Mouse (Mus musculus) embryonic facial prominence, embryonic 15.5 days (tissue): ENCODE results near the gene Unc5b. TPM values are rescaled to one million over a fixed set of nuclear protein-coding genes. Genes with fewer than 3 reads are reported as not detected.

Experiments used
- ATAC-seq: fragments of 200-750 bp; cut with Nextera tagmentation; 2 replicates; pipeline ENCODE4 v1.8.0; 2017; ENCODE audit warnings: low read depth, moderate TSS enrichment; ENCODE audit not compliant: insufficient number of reproducible peaks, low FRiP score, low TSS enrichment
- H3K27ac ChIP-seq: fragments of 300-500 bp; sonication (generic); replicated peaks from 2 replicates; pipeline ENCODE4 v1.5.1; 2015; ENCODE audit warnings: mild to moderate bottlenecking, inconsistent platforms
- H3K27me3 ChIP-seq: fragments of 300-500 bp; sonication (generic); 2 replicates; pipeline ENCODE4 v1.6.1; 2015; ENCODE audit warnings: inconsistent platforms
- H3K36me3 ChIP-seq: fragments of 300-500 bp; sonication (generic); 2 replicates; pipeline ENCODE4 v1.6.1; 2015; ENCODE audit warnings: mild to moderate bottlenecking, inconsistent platforms
- H3K4me1 ChIP-seq: fragments of 300-500 bp; sonication (generic); 2 replicates; pipeline ENCODE4 v1.6.1; 2015; ENCODE audit warnings: inconsistent platforms
- H3K4me2 ChIP-seq: fragments of 300-500 bp; sonication (generic); replicated peaks from 2 replicates; pipeline ENCODE4 v1.6.1; 2015; ENCODE audit warnings: mild to moderate bottlenecking, inconsistent platforms
- H3K4me3 ChIP-seq: fragments of 300-500 bp; sonication (generic); replicated peaks from 2 replicates; pipeline ENCODE4 v1.5.1; 2015; ENCODE audit warnings: mild to moderate bottlenecking, inconsistent platforms
- H3K9ac ChIP-seq: fragments of 300-500 bp; sonication (generic); 2 replicates; pipeline ENCODE4 v1.6.1; 2015; ENCODE audit warnings: inconsistent platforms
- H3K9me3 ChIP-seq: fragments of 300-500 bp; sonication (generic); replicated peaks from 2 replicates; pipeline ENCODE4 v1.6.1; 2016; ENCODE audit warnings: inconsistent platforms
- WGBS: fragments of 180-500 bp; shearing (Covaris S2); methylation state at CpG from one replicate; pipeline ENCODE4 v1.1.7; 2015; 5-methylcytosine and 5-hydroxymethylcytosine counted together
- polyA plus RNA-seq: library from polyadenylated mRNA; unstranded; fragments of >200 nt; fragmentation: Nextera tagmentation; extraction: Ambion mirVana; gene quantifications from 2 replicates; pipeline ENCODE4 v1.2.1, GENCODE M21; 2015

Gene Unc5b
- polyA plus RNA-seq, 1 experiment from 2014 or later: 7.5 TPM

- H3K9ac ChIP-seq: no peak overlapping the region
- no peaks in the 10 kb centered on the region for H3K36me3 ChIP-seq
- ATAC-seq: no peak
- 89% methylated on average over 11 of the region's 11 CpGs for WGBS
- peaks cover 38% of the 10 kb centered on the region for H3K4me1 ChIP-seq
- H3K27ac ChIP-seq: no peak overlapping the region
- no peak overlapping the region for H3K4me3 ChIP-seq
- no peaks in the 10 kb centered on the region for H3K9me3 ChIP-seq
- H3K27me3 ChIP-seq: 0 out of 2 replicates have a peak, but pooled peaks cover 1% of the 10 kb centered on the region
- H3K4me2 ChIP-seq: no peak overlapping the region
These were observed 10.8 kb downstream of the Unc5b start for GRCm38 (mm10) chr10:60820552-60820951.

DNA sequence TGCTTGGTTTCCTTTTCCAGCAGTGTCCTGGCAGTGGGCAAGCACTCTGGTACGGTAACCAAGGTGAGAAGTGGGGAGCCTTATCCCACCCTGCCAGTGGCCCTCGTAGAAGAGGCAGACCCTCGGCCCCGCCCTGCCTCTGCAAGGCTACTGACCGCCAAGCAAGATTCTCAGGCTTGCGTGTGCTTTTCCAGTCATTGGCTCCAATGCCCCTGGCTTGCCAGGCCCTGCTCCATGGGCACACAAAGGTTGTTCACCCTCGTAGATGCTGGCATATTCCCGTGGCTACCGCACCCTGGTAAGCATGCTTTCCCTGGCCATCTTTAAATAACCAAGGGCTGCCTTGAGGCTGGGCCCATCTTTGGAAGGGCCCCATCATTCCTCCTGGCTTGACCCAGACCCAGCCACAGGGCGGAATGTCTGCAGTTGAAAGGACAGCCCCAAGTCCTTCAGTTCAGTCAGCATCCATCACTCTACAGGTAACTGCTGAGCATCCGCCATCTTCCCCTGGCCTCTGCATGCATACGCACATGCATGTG, 11.7 kb downstream of the Unc5b start:
- 89% methylated on average over 12 of the region's 12 CpGs for WGBS
- H3K27me3 ChIP-seq: no peaks in the 10 kb centered on the region
- H3K4me3 ChIP-seq: no peak overlapping the region
- H3K9ac ChIP-seq: no peak overlapping the region
- ATAC-seq: no peak
- no peaks in the 10 kb centered on the region for H3K36me3 ChIP-seq
- H3K4me2 ChIP-seq: no peak overlapping the region
- H3K27ac ChIP-seq: no peak overlapping the region
- peaks cover 43% of the 10 kb centered on the region for H3K4me1 ChIP-seq
- H3K9me3 ChIP-seq: no peaks in the 10 kb centered on the region

- H3K9ac ChIP-seq: no peak overlapping the region
- WGBS: 63% methylated on average over 5 of the region's 5 CpGs
- no peaks in the 10 kb centered on the region for H3K27me3 ChIP-seq
- no peak overlapping the region for H3K4me3 ChIP-seq
- H3K27ac ChIP-seq: no peak overlapping the region
- no peak overlapping the region for H3K4me2 ChIP-seq
- no peaks in the 10 kb centered on the region for H3K36me3 ChIP-seq
- peaks cover 48% of the 10 kb centered on the region for H3K4me1 ChIP-seq
- H3K9me3 ChIP-seq: no peaks in the 10 kb centered on the region
- ATAC-seq: no peak
These were observed 12.2 kb downstream of the Unc5b start for GRCm38 (mm10) chr10:60819179-60819578.

DNA sequence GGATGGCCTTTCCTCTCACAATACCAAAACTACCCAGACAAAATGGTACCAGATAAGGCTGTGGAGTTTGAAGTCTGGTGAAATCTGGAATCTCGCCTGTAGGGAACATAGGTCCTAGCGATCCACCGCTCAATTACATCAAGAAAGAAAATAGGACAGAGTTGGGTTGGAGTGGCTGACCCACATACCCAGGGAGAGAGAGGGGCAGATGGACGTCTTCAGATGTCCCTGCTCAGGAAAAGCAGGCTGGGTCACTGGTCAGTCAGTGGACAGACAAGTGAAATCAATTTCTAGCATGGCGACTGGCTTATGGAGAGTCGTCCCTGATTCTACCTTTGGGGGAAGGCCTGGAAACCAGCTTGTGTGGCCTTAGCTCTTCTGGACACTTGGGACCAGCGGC, 12.7 kb downstream of the Unc5b start:
- Histone ChIP-seq H3K9me3 (no peaks in the 10 kb centered on the region), H3K9ac (no peak overlapping the region), H3K36me3 (no peaks in the 10 kb centered on the region), H3K27ac (no peak overlapping the region), H3K4me3 (no peak overlapping the region), H3K4me2 (no peak overlapping the region), H3K27me3 (no peaks in the 10 kb centered on the region), H3K4me1 (peaks cover 53% of the 10 kb centered on the region)
- no peak for ATAC-seq
- WGBS: 92% methylated on average over 7 of the region's 7 CpGs

DNA sequence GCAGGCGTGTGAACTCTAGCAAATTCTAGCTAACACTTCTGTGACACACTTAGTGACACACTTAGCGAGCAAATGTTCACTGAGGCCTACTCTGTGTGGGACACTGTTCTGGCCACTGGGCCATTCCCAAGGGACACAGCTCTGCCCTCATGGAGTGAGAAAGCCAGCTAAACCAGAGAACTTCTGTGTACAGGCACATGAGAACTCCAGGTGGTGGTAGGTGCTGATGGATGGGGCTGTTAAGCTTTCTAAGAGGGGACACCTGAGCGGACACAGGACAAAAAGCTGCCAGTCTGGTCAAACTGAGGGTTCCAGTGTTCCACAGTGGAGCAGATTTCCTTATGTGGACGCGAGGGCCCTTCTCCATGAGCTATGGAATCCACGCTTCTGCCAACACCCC, 13.5 kb downstream of the Unc5b start:
- Histone ChIP-seq H3K4me2 (no peak overlapping the region), H3K36me3 (no peaks in the 10 kb centered on the region), H3K9ac (no peak overlapping the region), H3K4me1 (peaks cover 62% of the 10 kb centered on the region), H3K27me3 (no peaks in the 10 kb centered on the region), H3K9me3 (no peaks in the 10 kb centered on the region), H3K27ac (no peak overlapping the region), H3K4me3 (no peak overlapping the region)
- no peak for ATAC-seq
- 89% methylated on average over 6 of the region's 6 CpGs for WGBS

DNA sequence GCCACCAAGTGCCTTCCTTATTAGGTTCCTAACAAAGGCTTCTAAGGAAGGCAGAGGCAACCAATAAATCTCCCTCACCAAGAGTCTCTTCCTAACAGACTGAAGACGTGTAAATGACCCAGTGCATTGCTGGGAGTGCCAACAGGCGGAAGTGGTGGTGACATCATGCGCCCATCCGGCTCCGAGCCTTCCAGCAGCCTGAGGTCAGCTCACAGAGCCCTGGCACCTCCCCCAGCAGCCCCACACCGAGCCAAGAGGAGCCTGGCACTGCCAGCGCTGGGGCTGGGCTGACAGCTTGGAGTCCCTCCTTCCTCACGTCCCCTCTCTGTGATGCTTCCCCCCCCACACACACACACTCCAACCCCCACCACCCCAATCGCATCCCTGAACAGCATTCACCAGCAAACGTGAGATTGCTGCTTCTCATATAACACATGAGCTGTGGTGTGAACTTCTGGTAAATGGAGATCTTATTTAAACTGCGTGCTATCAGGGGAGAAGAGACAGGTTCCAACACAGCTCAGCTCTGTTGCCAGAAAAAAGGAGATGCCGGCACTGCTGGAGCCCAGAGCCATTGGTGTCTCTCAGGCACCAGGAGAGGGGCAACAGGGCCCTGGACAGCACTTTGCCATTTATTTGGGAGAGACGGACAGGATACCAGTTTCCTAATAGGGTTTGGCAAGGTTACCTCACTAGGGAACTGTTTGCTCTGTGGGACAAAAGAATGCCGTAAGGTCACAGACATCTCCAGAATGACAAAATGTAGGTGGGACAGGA, 14.3 kb downstream of the Unc5b start:
- Histone ChIP-seq H3K27me3 (no peaks in the 10 kb centered on the region), H3K36me3 (no peaks in the 10 kb centered on the region), H3K27ac (peak overlapping the region; percentile 44; the same call in 1 of the 2 replicates), H3K4me1 (peaks cover 67% of the 10 kb centered on the region), H3K9me3 (no peaks in the 10 kb centered on the region), H3K4me3 (no peak overlapping the region), H3K4me2 (0 out of 2 replicates have a peak overlapping the region, but pooled peaks have one; percentile 6), H3K9ac (no peak overlapping the region)
- no peak for ATAC-seq
- 29% methylated on average over 14 of the region's 14 CpGs for WGBS

- H3K4me1 ChIP-seq: peaks cover 74% of the 10 kb centered on the region
- 8% methylated on average over 1 of the region's 1 CpGs for WGBS
- H3K4me3 ChIP-seq: no peak overlapping the region
- no peak overlapping the region for H3K9ac ChIP-seq
- ATAC-seq: no peak
- no peaks in the 10 kb centered on the region for H3K9me3 ChIP-seq
- no peaks in the 10 kb centered on the region; the same call in 1 of the 2 replicates for H3K27me3 ChIP-seq
- no peaks in the 10 kb centered on the region for H3K36me3 ChIP-seq
- peak overlapping the region; percentile 74; the same call in 1 of the 2 replicates for H3K27ac ChIP-seq
- H3K4me2 ChIP-seq: no peak overlapping the region
These were observed 15.5 kb downstream of the Unc5b start for GRCm38 (mm10) chr10:60815855-60816254.

GRCm38 (mm10) chr10:60815059-60815458, 16.3 kb downstream of the Unc5b start:
- H3K27me3 ChIP-seq: no peaks in the 10 kb centered on the region; the same call in 1 of the 2 replicates
- peak overlapping the region; percentile 74 for H3K27ac ChIP-seq
- no peak for ATAC-seq
- H3K36me3 ChIP-seq: no peaks in the 10 kb centered on the region
- WGBS: 21% methylated on average over 5 of the region's 6 CpGs
- no peak overlapping the region for H3K4me3 ChIP-seq
- H3K4me1 ChIP-seq: peaks cover 68% of the 10 kb centered on the region
- no peak overlapping the region for H3K4me2 ChIP-seq
- no peak overlapping the region for H3K9ac ChIP-seq
- no peaks in the 10 kb centered on the region for H3K9me3 ChIP-seq

DNA sequence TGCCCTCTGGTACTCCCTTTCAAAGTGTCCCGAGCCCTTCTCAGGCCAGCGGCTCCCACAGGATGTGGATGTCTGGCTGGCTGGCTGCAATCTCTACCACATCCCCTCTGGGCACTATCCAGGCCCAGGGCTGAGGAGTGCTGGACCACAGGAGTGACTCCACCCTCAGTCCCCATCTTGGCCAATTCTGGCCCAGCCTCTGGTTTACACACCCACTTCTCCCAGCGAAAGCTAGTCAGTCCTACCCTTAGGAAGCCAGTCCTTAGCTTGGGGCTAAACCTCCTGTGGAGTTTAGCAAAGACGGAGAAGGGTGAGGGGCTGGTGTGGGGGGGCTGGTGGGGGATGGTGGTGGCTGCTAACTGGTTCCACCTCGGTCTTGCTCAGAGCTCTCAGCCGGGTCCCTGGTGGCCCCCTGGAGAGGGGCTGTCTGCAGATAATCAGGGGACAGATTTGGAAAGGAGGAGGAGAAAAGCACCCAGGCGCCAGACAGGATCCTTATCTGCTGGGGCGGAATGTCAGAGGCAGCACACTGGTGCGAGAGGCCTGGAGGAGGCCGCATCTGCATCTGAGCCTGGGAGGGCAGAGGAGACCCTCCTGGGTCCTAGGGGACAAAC, 16.8 kb downstream of the Unc5b start:
- peak; percentile 66 for ATAC-seq
- H3K9ac ChIP-seq: no peak overlapping the region

GRCm38 (mm10) chr10:60813606-60814005, 17.8 kb downstream of the Unc5b start:
- Histone ChIP-seq H3K9ac (no peak overlapping the region), H3K27ac (peak overlapping the region; percentile 63; the same call in 1 of the 2 replicates), H3K4me3 (no peak overlapping the region), H3K27me3 (peaks cover 3% of the 10 kb centered on the region; the same call in 1 of the 2 replicates), H3K9me3 (no peaks in the 10 kb centered on the region), H3K4me2 (no peak overlapping the region), H3K4me1 (peaks cover 68% of the 10 kb centered on the region), H3K36me3 (no peaks in the 10 kb centered on the region)
- WGBS: 13% methylated on average over 8 of the region's 8 CpGs
- no peak for ATAC-seq

More for the DNA sequence above, 16.8 kb downstream of the Unc5b start:
- H3K27ac ChIP-seq: peak overlapping the region; percentile 63
- peaks cover 65% of the 10 kb centered on the region for H3K4me1 ChIP-seq
- H3K9me3 ChIP-seq: no peaks in the 10 kb centered on the region
- H3K4me2 ChIP-seq: 0 out of 2 replicates have a peak overlapping the region, but pooled peaks have one; percentile 1
- H3K36me3 ChIP-seq: no peaks in the 10 kb centered on the region
- H3K4me3 ChIP-seq: no peak overlapping the region
- 13% methylated on average over 10 of the region's 10 CpGs for WGBS
- H3K27me3 ChIP-seq: no peaks in the 10 kb centered on the region; the same call in 1 of the 2 replicates

DNA sequence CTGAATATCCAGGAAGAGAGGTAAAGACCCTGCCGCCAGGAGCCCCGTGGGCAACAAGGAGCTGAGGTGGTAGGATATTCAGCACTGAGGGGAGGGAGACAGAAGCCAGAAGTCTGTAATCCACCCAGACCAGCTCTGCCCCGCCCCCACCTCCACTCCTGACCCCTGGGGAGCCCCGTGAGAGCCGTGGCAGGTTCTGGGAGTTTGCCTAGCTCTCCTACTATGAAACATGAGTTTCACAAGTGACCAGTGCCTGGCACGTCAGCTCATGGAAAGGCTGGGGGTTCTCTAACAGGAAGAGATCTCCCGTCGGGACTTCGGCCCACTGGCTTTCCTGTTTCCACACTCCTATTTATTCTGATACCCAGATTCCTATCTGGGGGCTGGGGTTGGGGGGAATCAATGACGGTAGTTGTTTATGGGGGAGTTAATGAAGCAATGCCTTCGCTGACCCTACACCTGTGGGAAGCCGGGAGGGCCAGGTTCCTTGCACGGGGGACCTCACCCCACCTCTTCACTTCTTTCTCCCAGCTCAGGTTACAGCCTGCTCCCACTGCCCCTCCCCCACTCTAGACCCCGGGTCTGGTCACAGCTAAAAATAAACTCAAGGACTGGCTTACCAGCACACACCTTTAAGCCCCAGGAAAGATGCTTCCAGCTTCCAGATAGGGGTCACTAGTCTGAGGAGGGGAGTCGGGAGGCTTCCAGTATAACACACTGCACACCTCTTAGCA, 19.4 kb downstream of the Unc5b start:
- Histone ChIP-seq H3K4me2 (peak overlapping the region; percentile 10; the same call in 1 of the 2 replicates), H3K9ac (no peak overlapping the region), H3K4me3 (no peak overlapping the region), H3K27me3 (peaks cover 7% of the 10 kb centered on the region; the same call in 1 of the 2 replicates), H3K27ac (no peak overlapping the region), H3K36me3 (no peaks in the 10 kb centered on the region), H3K9me3 (no peaks in the 10 kb centered on the region), H3K4me1 (peaks cover 78% of the 10 kb centered on the region)
- ATAC-seq: no peak
- 12% methylated on average over 15 of the region's 15 CpGs for WGBS
